Mouse (Mus musculus) forelimb bud, embryonic 11.5 days (tissue): ENCODE data around the gene Tmem39b.
A peak's percentile ranks its signal among the peaks of the same experiment; 100 is the strongest.
"Not testable (repeated sequence)": the region's sequence is repeated elsewhere in the genome, so short reads cannot be mapped to it uniquely, and the experiment has no call there.

Source experiments
- DNase-seq: peaks from one replicate; pipeline ENCODE4 v3.0.0-alpha.2; 2012; ENCODE audit warnings: low read depth, low spot score

Tmem39b gene

GRCm38 (mm10) chr4:129696158-129696985 lies at the start of gene Tmem39b:
Gene Tmem39b, minus strand, starts transcription at chr4:129696838.
- peak; percentile 91 for DNase-seq

DNA sequence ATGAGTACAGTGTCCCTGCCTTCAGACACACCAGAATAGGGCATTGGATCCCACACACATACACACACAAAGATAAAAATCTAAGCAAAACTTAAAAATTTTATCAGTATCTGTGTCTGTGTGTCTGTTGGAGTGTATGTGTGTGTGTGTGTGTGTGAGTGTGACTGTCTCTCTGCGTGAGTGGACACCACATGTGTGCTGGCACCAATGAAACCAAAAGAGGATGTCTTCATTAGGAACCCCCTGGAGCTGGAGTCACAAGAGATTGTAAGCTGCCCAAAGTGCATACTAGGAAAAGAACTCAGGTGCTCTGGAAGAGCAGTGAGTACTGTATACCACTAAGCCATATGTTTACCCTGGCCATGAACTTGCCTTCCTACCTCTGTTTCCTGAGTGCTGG lies 49.5 kb upstream of the Tmem39b start:
- no peak for DNase-seq

- DNase-seq: no peak
These were observed 46.9 kb upstream of the Tmem39b start for GRCm38 (mm10) chr4:129743494-129743893.

DNA sequence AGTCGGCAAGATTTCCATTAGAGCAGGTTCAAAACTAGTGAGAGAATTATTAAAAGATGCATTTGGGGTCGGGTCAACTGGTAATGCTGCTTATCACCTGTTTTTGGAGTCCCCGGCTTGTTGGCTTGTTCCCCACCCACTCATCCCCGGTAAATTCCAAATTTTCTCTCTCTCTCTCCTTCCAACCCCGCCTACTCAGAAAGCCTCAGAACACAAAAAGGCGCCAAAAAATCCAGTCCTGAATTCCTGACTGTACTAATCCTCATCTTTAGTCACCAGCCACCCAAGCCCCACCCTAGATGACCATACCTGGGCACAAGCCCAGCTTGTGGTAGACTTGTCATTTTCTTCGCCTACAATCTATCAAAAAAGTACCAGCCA lies 46.4 kb upstream of the Tmem39b start:
- DNase-seq: peak; percentile 56

DNA sequence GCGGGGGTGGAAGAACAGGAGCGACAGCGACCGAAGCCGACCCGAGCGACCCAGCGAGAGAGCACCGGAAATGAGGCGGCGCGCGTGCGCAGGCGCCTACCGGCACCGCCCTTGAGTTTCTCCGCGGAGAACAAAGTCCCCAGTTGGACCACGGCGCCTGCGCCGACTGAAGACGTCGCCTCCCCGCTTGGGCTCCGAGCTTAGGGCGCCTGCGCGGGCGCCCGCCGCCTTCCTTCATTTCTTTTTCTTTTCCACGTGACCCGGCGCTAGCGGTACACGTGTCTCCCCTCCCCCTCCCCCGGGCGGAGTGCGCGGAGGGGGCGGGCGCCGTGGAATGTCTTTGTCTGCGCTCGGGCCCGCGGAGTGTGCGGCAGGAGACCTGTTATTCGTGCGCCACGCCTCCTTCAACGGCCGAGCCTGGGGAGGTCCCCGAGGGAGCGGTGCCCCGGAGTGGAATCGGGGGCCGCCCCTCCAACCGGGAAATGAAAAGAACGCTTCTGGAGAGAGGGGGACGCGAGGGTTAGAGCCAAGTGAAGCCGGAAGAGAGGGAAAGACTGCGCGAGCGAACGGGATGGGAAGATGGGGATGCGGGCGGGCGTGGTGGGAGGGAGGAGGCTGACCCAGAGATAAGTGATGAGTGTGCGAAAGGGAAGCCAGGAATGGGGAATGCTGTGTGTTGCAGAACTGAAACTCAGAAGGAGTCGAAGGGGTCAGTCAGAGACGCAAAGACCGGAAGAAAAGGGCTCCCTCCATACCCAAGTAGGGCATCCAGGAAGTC lies 45.8 kb upstream of the Tmem39b start, which contains the start of gene Khdrbs1:
Gene Khdrbs1, minus strand, starts transcription at position 72 of the 778 bp plus-strand sequence.
- DNase-seq: peak; percentile 100

- no peak for DNase-seq
These were observed 45.3 kb upstream of the Tmem39b start for GRCm38 (mm10) chr4:129741974-129742231.

GRCm38 (mm10) chr4:129741251-129741973 lies 44.8 kb upstream of the Tmem39b start:
- peak; percentile 35 for DNase-seq

DNA sequence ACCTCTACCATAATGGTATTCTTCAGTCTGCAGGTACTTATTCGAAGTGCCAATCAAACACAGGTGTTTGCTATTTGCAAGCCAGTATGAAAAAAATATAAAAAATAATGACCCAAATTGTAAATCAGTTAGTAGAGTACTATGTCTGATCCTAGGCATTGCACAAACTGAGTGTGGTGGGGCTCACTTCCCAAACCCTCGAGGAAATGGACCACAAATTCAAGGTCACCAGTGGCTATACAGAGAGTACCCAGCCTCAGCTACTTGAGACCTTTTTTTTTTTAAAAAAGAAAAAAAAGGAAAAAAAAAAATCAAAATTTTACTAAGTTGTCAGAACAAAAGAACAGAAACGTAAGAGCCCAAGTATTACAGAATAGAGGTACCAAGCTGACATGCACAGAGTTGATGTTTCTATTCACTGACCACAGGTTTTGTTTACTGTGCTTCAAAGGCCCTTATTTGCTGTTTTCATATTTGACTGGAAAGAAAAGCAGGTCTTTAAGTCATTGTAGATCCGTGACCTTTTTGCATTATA lies 42.5 kb upstream of the Tmem39b start:
- no peak for DNase-seq

DNA sequence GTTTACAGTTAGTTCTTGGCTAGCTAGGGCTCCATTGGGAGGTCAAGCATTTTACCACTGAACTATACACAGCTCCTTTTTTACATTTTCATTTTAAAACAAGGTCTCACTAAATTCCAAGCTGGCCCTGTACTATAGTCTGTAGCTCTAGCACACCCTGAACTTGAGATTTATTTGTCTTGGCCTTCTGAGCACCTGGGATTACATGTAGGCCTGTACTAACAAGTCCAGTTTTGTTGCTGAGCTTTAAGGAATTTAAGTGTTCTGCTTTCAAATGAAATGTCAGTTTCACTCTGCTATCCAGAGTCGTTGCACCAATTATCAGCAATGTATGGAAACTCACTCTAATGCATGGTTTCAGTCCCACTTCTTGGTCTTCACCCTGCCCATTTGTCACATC lies 39.5 kb upstream of the Tmem39b start:
- no peak for DNase-seq

GRCm38 (mm10) chr4:129735485-129735884 lies 38.8 kb upstream of the Tmem39b start:
- not testable (repeated sequence) for DNase-seq

DNA sequence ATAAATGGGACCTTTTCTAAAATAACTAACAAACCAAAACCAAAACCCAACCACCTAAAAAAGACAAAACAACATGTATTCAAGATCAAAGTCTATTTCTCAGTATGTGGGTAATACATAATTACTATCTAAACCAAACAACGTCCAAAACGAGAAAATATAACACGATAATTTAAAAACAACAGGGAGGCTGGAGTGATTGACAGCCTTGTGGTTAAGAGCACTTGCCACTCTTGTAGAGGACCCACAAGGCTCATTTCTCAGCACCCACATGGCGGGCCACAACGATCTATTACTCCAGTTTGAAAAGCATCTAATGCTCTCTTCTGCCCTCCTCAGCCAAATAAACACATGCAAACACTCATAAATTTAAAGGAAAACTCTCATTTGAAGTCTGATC lies 34.8 kb upstream of the Tmem39b start:
- no peak for DNase-seq

DNA sequence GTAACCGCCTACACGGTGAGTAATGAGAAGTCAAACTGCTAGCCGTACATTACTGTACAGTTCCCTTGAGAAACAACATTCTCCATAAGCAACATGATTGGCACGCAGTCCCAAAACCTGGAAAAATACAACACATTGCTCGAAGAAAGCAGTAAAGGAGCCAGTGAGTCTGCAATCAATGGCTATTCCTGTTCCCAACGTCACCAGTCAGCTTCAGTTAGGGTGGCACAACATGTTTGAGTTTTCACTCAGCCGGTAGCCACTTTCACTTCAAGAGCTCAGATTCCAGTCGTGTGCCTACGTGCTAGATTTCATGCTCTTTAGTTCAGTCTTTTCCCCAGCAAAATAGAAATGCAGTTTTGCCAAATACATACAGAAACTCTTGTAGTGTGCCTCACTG lies 19.7 kb upstream of the Tmem39b start:
- DNase-seq: no peak

- DNase-seq: no peak
These were observed 13.0 kb upstream of the Tmem39b start for GRCm38 (mm10) chr4:129709486-129710129.

DNA sequence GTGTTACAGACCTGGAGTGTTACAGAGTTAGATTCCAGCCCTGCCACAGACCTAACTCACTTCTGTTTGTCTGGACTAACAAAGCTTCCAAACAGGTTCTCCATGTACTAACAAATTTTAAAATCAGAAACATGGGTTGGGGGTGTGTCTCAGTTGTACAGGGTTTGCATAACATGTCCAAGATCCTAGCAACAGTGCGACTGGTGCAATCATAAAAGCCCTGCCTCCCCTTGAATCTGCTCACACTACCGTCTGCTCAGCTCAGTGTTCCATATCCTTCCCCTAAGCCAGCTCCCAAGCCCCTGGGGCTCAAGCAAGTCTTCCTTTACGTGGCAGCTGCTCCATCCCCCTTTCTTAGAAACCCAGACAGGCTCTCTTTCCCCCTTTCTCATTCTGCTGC lies 10.1 kb upstream of the Tmem39b start:
- no peak for DNase-seq

DNA sequence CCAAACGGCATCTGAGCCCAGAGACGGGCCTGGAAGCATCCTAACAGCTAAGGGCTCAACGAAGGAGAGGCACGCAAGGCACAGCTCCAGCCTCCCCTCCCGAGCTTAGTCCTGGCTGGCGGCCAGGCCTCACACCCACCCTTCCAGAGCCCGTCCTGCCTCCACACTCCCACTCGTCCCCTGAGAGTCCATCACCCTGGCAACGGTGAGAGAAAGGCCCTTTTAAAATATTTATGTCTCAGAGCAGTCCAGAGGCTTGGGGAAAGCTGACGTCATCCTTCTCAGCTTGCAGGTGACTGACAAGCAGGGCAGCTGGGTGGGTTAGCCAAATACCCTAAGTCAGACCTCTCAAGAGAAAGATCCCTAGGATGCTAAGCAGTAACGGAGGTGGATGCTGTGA lies 5.8 kb upstream of the Tmem39b start:
- DNase-seq: peak; percentile 42

- DNase-seq: peak; percentile 84
These were observed 5.1 kb upstream of the Tmem39b start for GRCm38 (mm10) chr4:129701503-129702377.

- DNase-seq: not testable (repeated sequence)
These were observed 4.0 kb upstream of the Tmem39b start for GRCm38 (mm10) chr4:129700661-129701060.

DNA sequence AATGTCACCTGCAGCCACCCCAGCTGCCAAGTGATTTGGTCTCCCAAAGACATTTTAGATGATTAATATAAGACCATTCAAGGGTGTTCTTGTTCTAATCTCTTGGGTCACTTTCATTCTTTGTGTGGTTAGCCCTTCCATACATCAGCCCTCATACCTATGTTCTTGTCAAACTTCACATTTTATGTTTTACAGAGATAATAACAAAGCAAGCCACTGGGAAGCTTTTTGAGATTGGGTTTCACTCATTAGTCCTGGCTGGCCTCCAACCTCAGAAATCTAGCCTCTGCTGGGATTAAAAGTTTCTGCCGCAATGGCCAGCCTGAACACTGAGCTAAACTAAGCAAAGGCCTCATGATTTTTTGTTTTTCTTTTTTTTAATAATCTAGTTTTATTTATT lies 3.6 kb upstream of the Tmem39b start:
- no peak for DNase-seq

GRCm38 (mm10) chr4:129697191-129697590 lies 553 bp upstream of the Tmem39b start:
- no peak for DNase-seq

GRCm38 (mm10) chr4:129695815-129696157 lies 852 bp downstream of the Tmem39b start:
- no peak for DNase-seq

- DNase-seq: no peak
These were observed 12.1 kb downstream of the Tmem39b start for GRCm38 (mm10) chr4:129684531-129684930.
